Mouse (Mus musculus) ES-Bruce4 (cell line): ENCODE measurements at regions not wholly inside any gene's neighbourhood (a gene's known extent, or its start where the extent isn't known, plus 50 kb on each side); places are given as distances from the start of the nearest gene placed in this dataset.

Experiments
- CTCF ChIP-seq: IDR thresholded peaks from one replicate; pipeline ENCODE4 v1.8.1; 2011; ENCODE audit warnings: low read depth, low read length
- EP300 ChIP-seq: IDR thresholded peaks from 2 replicates; pipeline ENCODE4 v1.6.1; 2011; ENCODE audit warnings: low read depth, low read length; ENCODE audit not compliant: insufficient read depth
- POLR2A ChIP-seq: IDR thresholded peaks from one replicate; pipeline ENCODE4 v1.8.1; 2011; ENCODE audit warnings: low read length; ENCODE audit not compliant: insufficient read depth

- TF ChIP-seq POLR2A, result no peak
- no peak for TF ChIP-seq CTCF
- no peak for TF ChIP-seq EP300
Observed at GRCm38 (mm10) chr2:12049972-12050371, 251.8 kb downstream of the Itga8 start.
